Mouse (Mus musculus) gastrocnemius, postnatal 4 days (tissue): ENCODE measurements around the gene Tgfbr3. TPM values are rescaled to one million over a fixed set of nuclear protein-coding genes. Genes with fewer than 3 reads are reported as not detected.

Source experiments
- DNase-seq, 2 experiments: peaks; one replicate each; pipeline ENCODE4 v3.0.0; 2021 to 2022; ENCODE audit warnings: low spot score in 2 of 2, mixed read lengths in 2 of 2
- total RNA-seq, 2 experiments: library from RNA; stranded (reverse); gene quantifications; 2 replicates each; pipeline ENCODE4 v1.2.3; 2021

Tgfbr3 gene
- total RNA-seq, 2 experiments from 2014 or later = 57.1 to 57.3 TPM

DNA sequence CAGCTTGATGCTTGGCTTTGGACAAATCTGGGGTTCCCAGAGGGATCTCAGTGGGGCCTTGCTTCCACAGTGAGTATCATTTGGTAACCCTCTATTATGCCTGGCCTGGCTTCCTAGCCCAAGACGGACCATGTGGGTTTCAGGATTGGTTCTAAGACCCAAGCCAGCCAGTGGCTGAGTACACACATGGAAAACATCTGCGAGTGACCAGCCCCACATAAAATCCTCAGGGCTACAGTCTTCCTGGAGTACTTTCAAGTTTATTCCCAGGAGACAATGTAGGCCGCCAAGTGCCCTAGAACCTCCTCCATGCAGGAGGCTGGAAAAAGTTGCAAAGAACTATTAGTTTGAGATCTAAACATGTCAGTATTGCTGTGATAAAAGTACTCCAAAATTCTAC lies 172.6 kb downstream of the Tgfbr3 start:
- DNase-seq = peak in 1 of 2 experiments; percentile 56

GRCm38 (mm10) chr5:107112656-107113275 lies 176.7 kb downstream of the Tgfbr3 start:
- DNase-seq = no peak

GRCm38 (mm10) chr5:107111802-107112201 lies 177.6 kb downstream of the Tgfbr3 start:
- DNase-seq = no peak

GRCm38 (mm10) chr5:107110880-107111520 lies 178.4 kb downstream of the Tgfbr3 start:
- peak in 1 of 2 experiments; percentile 52 for DNase-seq

- no peak for DNase-seq
Observed at GRCm38 (mm10) chr5:107110089-107110879, 179.1 kb downstream of the Tgfbr3 start.

GRCm38 (mm10) chr5:107109416-107109815 lies 180.0 kb downstream of the Tgfbr3 start:
- no peak for DNase-seq

DNA sequence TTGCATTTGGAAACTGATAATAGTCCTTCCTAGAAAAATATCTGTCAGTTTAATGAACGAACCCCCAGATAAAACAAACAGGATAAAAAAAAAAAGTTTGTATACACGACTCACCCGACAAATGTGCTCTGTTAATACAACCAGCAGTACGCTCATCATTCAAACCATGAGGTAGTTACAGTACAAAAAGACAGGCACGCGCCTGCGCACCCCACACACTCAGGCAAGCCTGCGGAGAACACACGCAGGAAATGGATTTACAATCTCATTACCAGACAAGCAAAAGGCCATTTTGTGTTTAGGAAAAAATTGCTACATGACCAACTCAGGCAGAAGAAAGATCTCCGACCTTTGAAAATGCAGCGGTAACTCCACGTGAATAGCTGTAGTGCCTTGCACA lies 182.6 kb downstream of the Tgfbr3 start:
- no peak for DNase-seq

DNA sequence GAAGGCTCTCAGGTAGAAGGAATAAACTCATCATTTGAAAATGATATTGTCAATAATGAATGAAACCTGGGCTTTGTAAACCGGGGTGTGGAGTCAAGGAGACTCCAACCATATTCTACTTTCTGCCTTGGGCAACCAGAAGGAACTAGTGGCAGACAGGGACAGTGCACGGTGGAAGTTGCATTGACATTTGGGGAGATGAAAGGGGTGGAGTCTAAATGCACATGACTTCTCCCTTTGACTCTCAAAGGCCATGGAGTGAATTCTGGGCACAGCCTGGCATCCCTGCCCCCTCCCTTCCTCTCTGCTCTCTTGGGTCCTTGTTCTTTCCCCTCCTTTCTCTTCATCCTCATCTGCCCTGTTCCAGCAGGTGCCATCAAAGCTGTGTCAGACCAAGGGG lies 183.3 kb downstream of the Tgfbr3 start:
- DNase-seq = no peak

GRCm38 (mm10) chr5:107103591-107103990 lies 185.8 kb downstream of the Tgfbr3 start:
- DNase-seq = no peak

DNA sequence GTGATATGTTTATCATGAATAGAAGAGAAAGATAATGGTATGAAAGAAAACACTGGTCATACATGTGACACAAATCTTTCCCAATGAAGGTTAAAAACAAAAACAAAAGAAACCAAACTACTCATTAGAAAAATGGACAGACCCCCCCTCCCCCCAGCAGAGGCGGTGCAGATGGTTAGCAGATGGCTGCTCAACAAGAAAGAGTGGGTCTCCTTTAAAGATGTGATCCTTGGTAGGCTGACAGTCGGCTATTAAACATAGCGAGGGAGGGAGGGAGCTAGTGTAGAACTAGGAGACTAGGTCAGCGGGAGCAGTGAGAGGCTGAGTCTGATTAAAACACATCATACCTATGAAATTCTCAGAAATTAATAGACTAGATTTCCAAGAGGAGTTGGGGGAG lies 186.5 kb downstream of the Tgfbr3 start:
- DNase-seq = no peak

GRCm38 (mm10) chr5:107101684-107102083 lies 187.7 kb downstream of the Tgfbr3 start:
- DNase-seq = no peak

DNA sequence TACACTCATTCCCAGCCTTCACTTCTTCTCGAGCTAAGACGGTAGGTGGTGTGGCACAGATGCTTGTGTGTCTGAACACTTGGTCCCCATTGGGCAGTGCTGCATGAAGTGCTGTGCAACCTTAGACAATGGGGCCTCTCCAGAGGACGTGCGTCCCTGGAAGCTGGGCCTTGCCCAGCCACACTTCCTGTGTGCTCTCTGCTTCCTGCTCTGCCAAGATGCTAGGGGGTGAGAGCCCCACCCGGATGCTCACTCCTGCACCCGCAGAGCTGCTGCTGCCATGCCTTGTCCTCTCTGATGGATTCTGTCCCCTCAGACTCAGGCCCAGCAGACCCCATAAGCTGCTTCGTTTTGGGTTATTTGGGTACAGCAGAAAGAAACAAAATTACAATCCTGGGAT lies 188.3 kb downstream of the Tgfbr3 start:
- DNase-seq = no peak

DNA sequence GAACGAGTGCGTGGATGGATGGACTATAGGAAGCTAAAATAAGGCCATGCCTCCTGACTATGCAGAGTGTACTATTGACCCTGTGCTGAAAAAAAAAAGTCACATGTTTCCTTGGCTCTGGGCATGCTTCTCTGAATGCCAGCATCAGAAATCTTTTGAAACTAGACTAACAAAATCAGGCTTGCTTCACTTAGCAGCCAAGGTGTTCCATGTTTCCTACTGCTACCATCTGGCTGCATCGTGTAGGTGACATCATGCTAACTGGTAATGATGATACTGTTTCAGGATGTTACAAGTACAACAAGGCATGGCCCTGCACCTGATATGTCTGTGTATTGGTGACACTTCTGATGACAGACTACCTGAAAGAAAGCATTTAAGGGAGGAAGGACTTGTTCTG lies 189.8 kb downstream of the Tgfbr3 start:
- no peak for DNase-seq

- DNase-seq = no peak
Observed at GRCm38 (mm10) chr5:107099076-107099475, 190.4 kb downstream of the Tgfbr3 start.

GRCm38 (mm10) chr5:107098007-107098406 lies 191.4 kb downstream of the Tgfbr3 start:
- DNase-seq = no peak

DNA sequence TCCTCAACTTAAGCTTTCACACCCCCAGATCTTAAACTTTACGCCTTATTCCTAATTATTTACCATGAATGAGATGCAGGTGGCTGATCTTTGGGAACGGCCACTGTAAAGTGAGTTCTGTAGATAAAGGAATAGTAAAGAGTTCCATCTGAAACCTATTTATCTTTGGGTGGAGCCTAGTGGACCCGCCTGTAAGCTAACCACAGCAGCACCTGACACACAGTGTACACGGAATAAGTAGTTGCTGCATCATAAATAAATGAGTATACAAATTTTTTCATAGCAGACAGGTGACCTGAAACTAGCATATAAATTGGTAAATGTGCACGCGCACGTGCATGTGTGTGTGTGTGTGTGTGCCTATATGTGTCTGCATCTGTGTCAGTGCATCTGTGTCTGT lies 192.1 kb downstream of the Tgfbr3 start:
- no peak for DNase-seq

DNA sequence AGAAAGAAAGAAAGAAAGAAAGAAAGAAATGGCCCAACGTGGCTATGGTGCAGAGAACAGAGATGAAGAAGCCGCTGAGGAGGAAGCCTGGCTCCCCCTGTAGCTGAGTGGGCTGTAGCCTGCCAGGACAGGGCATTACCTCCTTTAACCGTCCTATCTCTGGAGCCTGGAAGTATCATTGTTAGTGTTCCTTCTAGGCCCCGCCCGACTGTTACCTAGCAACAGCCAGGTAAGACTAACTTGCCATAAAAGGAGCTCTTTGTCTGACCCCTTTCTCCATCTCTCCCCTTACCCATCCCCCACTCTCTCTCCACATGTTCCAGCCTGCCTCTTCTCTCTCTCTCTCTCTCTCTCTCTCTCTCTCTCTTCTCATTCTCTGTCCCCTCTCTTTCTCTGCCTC lies 195.2 kb downstream of the Tgfbr3 start:
- DNase-seq = no peak

GRCm38 (mm10) chr5:107093253-107093652 lies 196.2 kb downstream of the Tgfbr3 start:
- DNase-seq = no peak

- DNase-seq = no peak
Observed at GRCm38 (mm10) chr5:107092137-107092536, 197.3 kb downstream of the Tgfbr3 start.

DNA sequence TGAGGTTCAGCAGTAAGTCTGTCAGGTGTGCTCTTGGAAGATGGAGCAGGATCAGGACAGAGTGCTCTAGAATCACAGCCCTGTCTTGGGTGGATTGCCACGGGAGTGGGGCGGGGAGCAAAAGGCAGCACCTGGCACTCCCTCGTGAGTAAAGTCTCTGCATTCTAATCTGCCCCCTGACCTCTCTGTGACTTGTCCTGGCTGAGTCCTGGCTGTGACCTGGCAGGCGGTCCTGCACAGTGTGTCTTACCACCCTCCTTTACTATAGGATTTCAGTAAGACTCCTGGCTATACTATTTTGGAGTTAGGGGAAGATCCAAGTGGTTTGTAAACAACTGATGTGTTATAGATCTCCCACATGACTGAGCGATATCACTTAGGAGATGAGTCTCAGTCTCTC lies 199.5 kb downstream of the Tgfbr3 start:
- DNase-seq = no peak

GRCm38 (mm10) chr5:107087829-107088808 lies 201.3 kb downstream of the Tgfbr3 start:
- peak; percentile 79 to 86 for DNase-seq
